Mouse (Mus musculus): ENCODE results near the gene Tex14.

The Tex14 gene

DNA sequence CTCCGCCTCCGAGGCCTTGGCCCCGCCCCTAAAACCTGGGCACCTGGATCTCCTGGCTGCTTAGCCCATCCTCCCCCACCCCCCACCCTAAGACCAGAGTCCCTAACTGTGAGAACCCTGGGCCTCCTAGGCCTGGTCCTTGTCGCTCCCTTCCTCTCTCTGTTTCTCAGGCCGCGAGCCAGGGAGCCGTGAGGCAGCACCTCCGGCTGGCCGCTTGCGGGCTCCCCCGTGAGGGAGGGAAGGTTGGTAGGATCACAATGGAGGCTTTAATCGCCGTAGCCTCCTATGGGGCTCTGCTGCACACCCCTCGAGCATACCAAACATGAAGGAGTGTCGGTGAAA, 187.5 kb downstream of the Tex14 start:
- peak in 1 of 2 experiments; percentile 38 for DNase-seq (ENCODE audit: low spot score in 2 of 2)

DNA sequence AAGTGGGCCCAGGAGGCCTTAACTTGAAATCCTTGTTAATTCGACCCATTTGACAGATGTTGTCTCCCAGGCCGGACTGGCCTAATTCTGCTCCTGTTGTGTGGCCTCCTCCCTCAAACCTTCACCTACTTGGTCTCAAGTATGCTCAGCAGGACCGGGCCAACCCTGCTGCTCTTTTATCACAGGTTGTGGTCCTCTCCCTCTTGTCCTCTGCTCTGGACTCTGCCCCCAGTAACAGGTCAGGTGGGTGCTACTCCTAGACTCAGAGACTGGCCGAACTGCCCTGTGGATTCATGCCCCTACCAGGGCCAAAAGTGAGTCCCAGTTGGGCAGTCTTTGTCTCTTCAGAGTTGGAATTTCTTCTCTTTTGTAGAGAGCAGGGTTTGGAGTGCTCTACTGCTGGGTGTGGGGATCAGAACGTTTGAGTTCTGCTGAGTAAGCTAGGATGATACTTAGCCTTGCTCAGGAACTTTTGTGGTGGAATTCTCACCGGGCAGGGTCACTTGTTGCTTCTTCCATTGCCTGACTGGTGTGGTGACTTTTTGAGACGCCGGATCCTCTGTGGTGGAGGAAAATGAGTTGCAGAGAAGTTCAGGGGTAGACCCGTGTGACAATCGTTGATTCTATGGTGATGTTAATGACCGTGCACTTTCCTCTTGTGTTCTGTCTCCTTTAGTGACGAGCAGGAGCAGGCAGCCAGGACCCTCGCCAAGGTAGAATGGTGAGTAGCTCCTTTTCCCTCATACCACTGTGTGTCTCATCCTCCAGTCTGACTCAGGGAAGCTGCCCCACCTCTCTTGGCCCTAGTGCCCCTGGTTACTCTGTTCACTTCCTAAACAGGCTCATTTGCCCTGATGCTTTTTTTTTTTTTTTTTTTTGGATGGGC, 188.1 kb downstream of the Tex14 start:
- no peak for DNase-seq (ENCODE audit: low spot score in 2 of 2)

DNA sequence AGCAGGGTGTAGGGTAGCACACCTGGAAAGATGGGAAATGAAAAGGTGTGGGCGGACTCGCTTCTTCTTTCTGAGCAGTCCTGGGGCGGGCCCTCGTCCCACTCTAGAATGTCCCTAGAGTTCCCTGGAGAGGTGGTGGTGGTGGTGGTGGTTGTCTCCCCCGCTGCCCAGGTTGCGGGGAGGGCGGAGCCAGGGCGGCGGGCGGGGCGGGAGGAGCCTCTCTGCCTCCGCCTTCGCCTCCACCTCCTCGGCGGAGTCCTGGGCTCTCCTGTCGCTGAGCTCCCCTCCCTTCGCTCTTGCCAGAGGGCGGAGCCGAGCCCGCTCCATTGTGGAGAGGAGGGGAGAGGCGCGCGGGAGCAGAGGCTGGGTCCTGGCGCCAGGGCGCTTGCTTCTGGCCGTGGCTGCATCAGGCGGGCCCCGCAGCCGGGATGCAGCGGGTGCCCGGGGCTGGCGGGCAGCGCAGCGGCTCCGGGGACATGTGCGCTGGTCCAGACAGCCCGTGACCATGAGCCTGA, 190.5 kb downstream of the Tex14 start:
- DNase-seq (ENCODE audit: low spot score in 2 of 2): peak; percentile 68 to 72

DNA sequence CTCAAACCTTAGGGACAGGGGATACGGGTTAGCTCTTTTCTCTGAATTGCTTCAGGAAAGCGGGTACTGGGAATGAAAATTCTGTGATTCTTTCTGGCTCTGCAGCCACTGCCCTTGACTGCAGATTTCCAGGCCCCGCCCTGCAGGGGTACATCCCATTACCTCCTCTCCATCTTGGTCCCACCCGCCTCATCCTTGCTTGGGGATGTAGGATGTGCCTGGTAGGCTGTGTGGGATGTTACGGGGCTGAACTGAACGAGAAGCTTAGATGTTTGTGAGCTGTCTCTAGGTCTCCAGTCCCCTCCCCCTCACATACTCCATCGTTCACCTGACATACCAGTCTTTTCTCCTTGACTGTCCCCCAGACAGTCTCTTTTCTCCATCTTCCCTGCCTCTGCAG, 191.1 kb downstream of the Tex14 start:
- no peak for DNase-seq (ENCODE audit: low spot score in 2 of 2)

DNA sequence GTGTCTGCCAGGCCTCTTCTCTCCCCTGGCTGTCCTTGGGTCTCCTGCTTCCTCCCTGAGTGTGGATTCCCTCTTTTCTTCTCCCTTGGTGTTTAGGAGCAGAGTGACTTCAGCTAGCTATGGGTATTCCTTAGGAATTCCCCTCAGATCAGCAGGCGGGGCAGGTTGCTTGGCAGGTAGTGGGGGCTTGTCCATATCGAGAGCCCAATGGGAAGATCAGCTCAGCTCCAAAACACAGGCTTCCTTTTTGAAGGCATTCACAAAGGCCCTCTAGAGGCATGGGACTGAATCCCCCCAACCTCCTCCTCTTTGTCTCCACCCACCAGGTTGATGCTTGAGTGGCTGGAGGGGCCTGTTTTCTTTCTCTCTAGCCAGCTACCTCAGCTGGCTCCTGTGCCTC, 191.6 kb downstream of the Tex14 start:
- no peak for DNase-seq (ENCODE audit: low spot score in 2 of 2)

DNA sequence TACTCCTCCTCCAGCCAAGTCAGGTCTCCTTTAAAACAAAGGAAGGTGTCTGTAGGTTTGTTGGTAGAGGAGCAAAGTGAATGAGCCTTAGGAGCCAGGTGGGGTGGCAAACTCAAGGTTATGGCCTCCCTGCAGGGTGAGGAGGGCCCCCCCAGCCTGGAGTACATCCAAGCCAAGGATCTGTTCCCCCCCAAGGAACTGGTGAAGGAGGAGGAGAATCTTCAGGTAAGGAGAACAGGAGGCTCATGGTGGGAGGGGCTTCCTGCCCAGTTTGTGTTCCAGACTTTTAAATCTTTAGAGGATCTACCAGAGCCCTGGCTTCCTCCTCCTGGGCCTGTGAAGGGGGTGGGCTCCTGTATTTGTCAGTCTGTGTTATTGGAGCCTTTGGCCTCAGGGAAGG, 192.2 kb downstream of the Tex14 start:
- DNase-seq (ENCODE audit: low spot score in 2 of 2): no peak

DNA sequence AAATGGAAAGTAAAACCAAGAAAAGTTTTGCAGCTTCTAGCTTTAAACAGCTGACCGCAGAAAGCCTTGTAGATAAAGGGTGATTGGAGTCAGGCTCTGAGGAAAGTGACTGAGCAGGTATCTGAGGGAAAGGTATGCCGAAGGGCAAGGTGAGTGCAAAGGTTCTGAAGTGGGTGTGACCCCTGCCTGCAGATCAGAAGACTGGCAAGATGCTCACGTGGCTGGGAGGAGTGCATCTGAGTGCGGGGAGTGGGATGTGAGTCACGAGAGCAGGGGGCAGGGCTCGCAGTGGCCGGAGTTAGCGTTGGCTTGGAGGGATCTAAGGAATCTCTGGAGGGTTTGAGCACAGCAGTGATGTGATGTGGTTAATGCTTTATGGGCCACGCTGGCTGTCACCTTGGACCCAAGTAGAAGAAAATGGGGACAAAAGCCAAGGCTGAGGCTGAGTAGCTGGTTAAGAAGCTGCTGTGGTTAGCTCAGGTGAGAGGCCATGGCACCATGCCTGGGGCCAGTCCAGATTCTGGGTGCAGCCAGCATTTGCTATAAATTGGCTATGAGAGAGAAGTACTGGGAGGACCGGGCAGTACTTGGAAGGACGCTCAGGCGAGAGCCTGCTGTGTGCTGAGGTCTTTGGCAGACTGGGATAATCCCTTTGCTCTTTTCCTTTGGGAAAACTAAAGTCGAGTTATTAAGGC, 194.7 kb downstream of the Tex14 start:
- no peak for DNase-seq (ENCODE audit: low spot score in 2 of 2)

DNA sequence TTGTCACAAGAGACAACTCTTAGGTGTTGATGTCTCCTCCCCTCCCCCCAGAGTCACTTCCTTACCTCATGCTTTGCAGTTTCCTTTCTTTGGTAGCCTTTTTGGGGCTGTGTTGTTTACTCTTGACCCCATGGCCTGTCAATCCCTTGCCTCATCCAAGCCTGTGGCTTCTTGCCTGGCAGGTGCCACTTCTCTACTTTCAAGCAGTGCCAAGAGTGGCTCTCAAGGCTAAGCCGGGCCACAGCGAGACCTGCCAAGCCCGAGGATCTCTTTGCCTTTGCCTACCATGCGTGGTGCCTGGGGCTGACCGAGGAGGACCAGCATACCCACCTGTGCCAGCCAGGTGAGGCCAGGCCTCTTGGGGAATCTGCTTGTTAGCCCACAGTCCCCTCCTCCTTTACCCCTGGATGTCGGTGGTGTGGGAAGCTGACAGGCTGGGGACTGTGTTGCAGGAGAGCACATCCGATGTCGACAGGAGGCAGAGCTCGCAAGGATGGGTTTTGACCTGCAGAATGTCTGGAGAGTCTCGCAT, 195.5 kb downstream of the Tex14 start:
- no peak for DNase-seq (ENCODE audit: low spot score in 2 of 2)

DNA sequence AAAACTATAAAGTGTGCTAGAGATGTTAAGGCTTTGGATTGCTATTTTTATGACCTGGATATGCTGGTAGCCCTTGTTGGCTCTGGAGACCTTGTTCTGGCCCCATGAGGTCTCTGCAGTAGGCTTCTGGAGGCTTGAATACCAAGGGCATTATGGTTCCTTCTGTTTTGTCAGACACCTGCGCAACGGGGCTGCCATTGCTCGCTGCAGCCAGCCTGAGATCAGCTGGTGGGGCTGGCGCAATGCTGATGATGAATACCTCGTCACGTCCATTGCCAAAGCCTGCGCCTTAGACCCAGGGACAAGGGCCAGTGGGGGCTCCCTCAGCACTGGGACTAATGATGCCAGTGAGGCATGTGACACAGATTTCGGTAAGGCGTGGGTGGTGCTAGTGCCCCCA, 197.4 kb downstream of the Tex14 start:
- DNase-seq (ENCODE audit: low spot score in 2 of 2): no peak

DNA sequence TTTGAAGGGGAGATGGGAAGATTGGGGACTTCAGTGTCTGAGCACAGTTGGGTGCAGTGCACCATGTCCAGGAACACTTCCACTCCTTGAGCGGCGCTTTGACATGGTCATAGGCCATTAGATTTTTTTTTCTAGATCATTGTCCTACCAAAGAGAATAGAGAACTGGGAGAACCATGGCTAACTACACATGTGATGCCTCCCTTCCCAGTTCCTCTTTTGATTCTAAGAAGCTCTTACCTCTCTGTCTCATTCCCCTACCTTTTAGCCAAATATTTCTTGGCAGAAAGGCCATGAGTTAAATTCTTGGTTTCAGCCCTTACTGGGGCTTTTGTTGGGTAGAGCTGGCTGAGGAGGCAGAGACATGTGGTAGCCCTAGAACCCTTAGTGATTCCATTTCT, 198.7 kb downstream of the Tex14 start:
- DNase-seq (ENCODE audit: low spot score in 2 of 2): no peak

All from frontal cortex, postnatal 14 days (tissue).